Mouse (Mus musculus) leukemia stem cell, adult 10-12 weeks (primary cell): ENCODE data around the gene Egfem1. TPM values are rescaled to one million over a fixed set of nuclear protein-coding genes. Genes with fewer than 3 reads are reported as not detected.

ENCODE experiments used
- polyA plus RNA-seq: library from polyadenylated mRNA; stranded (reverse); fragments of >175 nt; gene quantifications from 2 replicates; pipeline ENCODE4 v1.2.3, GENCODE M21; 2012; ENCODE audit warnings: low replicate concordance

The Egfem1 gene
- not detected in 2 replicates for polyA plus RNA-seq

DNA sequence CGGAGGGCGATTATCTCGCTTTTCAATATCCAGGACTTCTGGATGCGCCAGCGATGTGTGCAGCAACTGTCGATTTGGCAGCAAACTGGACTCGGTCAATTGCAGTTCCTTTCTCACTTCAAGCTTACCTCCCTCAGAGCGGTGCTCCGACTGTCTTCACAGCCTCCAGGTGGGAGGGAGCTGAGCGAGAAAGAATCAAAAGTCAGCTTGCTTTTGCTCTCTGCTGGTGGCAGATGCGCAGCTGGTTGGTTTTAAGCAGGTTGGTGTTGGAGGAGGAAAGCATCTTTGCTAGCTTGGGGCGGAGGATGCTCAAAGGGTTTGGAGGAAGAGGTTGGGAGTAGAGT is at the start of gene Egfem1:
Egfem1 (plus strand) TSS at position 72 of the 344 bp plus-strand sequence.

Other genes with a start within 250 kb of the Egfem1 start
- gene Gm1527, start 189.4 kb upstream of the Egfem1 start, polyA plus RNA-seq = 0.10 TPM in 1 of 2 replicates, not detected in the other